Mouse (Mus musculus): Measurements from ENCODE around the gene Apoc1. TPM values are rescaled to one million over a fixed set of nuclear protein-coding genes. Genes with fewer than 3 reads are reported as not detected.

Gene Apoc1
- total RNA-seq, 1 experiment from 2014 or later, result 7.3 TPM

GRCm38 (mm10) chr7:19652614-19653013 lies 39.8 kb downstream of the Apoc1 start:
- ATAC-seq (replicated peaks; ENCODE audit: low read depth, poor library complexity, severe bottlenecking), result no peak

DNA sequence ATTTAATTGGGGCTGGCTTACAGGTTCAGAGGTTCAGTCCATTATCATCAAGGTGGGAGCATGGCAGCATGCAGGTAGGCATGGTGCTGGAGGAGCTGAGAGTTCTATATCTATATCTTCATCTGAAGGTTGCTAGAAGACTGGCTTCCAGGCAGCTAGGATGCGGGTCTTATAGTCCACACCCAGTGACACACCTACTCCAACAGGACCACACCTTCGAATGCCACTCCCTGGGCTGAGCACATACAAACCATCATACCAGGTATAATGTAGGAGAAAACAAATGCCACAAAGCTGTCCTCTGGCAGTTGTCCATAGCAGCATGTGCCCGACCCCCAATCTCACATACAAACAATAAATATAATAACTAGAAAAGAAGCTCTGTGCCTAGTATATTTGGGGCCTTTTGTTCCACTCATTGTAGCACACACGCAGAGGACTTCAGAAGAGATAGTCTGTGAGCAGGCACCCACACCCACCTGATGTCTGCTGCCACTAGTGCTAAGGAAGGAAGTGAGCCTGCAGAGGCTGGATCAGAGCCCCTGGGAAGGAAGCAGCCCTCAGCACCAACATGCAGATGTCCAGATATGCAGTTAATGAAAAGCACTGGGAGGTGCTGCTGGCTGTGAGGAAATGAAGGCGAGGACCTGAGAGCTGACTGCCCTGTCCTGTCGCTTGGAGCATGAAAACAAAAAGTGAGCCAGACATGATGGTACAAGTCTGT lies 41.2 kb downstream of the Apoc1 start:
- ATAC-seq (replicated peaks; ENCODE audit: low read depth, poor library complexity, severe bottlenecking), result peak; percentile 47; the same call in 1 of the 2 replicates

DNA sequence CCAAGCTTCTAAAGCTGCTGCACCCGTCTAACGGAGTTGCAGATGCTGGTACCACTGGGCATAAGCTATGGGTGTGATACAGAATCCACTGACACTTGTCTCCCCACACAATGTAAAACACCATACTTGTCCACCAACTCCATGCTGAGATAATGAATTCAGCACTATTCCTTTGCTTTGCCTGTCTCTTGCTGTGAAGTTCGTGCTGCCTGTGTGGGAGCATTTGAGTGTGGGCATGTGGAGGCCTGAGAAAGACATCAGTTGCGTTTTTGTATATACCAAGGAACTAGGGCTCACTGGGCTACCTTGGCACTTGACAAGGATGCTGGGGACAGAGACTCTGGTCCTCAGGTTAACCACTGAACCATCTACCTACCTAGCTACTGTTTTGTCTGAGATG lies 51.2 kb downstream of the Apoc1 start:
- no peak for ATAC-seq (replicated peaks; ENCODE audit: low read depth, poor library complexity, severe bottlenecking)

Other genes with a start within 250 kb of the Apoc1 start
- 4.6 and 7.7 TPM in 2 replicates for gene Mark4, start 233.8 kb downstream of the Apoc1 start, total RNA-seq (2017)
- 3.1 and 4.2 TPM in 2 replicates for gene Exoc3l2, start 229.3 kb downstream of the Apoc1 start, total RNA-seq (2017)
- gene Bloc1s3, start 184.3 kb downstream of the Apoc1 start, total RNA-seq (2017), result 2.6 and 2.8 TPM in 2 replicates
- 33.6 and 43.7 TPM in 2 replicates for gene Trappc6a, start 184.3 kb downstream of the Apoc1 start, total RNA-seq (2017)
- 0.27 and 0.68 TPM in 2 replicates for gene Nkpd1, start 174.8 kb downstream of the Apoc1 start, total RNA-seq (2017)
- 10.5 and 14.9 TPM in 2 replicates for gene Ppp1r37, start 129.6 kb downstream of the Apoc1 start, total RNA-seq (2017)
- 2.6 and 6.3 TPM in 2 replicates for gene Zfp296, start 115.4 kb downstream of the Apoc1 start, total RNA-seq (2017)
- 41.0 and 56.4 TPM in 2 replicates for gene Gemin7, start 115.1 kb downstream of the Apoc1 start, total RNA-seq (2017)
- 27.3 and 33.4 TPM in 2 replicates for gene Clasrp, start 88.2 kb downstream of the Apoc1 start, total RNA-seq (2017)
- gene Relb, start 63.2 kb downstream of the Apoc1 start, total RNA-seq (2017), result 2.8 and 3.1 TPM in 2 replicates
- 28.0 and 29.1 TPM in 2 replicates for gene Clptm1, start 27.6 kb downstream of the Apoc1 start, total RNA-seq (2017)
- not detected in 2 replicates for gene Apoc2, start 14.7 kb downstream of the Apoc1 start, total RNA-seq (2017)
- gene Gm44805, start 11.2 kb downstream of the Apoc1 start, total RNA-seq (2017), result not detected in 2 replicates
- gene Apoc4, start 11.2 kb downstream of the Apoc1 start, total RNA-seq (2017), result not detected in 2 replicates
- gene Apoe, start 6.5 kb upstream of the Apoc1 start, total RNA-seq (2017), result 659 and 679 TPM in 2 replicates
- 40.1 and 47.0 TPM in 2 replicates for gene Tomm40, start 22.8 kb upstream of the Apoc1 start, total RNA-seq (2017)
- 0.73 and 2.5 TPM in 2 replicates for gene Nectin2, start 57.8 kb upstream of the Apoc1 start, total RNA-seq (2017)
- gene Bcam, start 78.4 kb upstream of the Apoc1 start, total RNA-seq (2017), result 0.32 TPM in 1 of 2 replicates, not detected in the other
- gene Cblc, start 104.1 kb upstream of the Apoc1 start, total RNA-seq (2017), result not detected in 2 replicates
- 1.6 and 2.4 TPM in 2 replicates for gene Bcl3, start 130.1 kb upstream of the Apoc1 start, total RNA-seq (2017)
- not detected in 2 replicates for gene Gm19345, start 159.3 kb upstream of the Apoc1 start, total RNA-seq (2017)
- not detected in 2 replicates for gene Ceacam16, start 168.6 kb upstream of the Apoc1 start, total RNA-seq (2017)
- not detected in 2 replicates for gene Ceacam19, start 195.3 kb upstream of the Apoc1 start, total RNA-seq (2017)
- gene Pvr, start 228.5 kb upstream of the Apoc1 start, total RNA-seq (2017), result 7.7 and 9.7 TPM in 2 replicates